Mouse (Mus musculus): ENCODE results near the gene Cldn7. TPM values are rescaled to one million over a fixed set of nuclear protein-coding genes. Genes with fewer than 3 reads are reported as not detected.

The Cldn7 gene
- polyA plus RNA-seq, 1 experiment: 63.7 TPM

DNA sequence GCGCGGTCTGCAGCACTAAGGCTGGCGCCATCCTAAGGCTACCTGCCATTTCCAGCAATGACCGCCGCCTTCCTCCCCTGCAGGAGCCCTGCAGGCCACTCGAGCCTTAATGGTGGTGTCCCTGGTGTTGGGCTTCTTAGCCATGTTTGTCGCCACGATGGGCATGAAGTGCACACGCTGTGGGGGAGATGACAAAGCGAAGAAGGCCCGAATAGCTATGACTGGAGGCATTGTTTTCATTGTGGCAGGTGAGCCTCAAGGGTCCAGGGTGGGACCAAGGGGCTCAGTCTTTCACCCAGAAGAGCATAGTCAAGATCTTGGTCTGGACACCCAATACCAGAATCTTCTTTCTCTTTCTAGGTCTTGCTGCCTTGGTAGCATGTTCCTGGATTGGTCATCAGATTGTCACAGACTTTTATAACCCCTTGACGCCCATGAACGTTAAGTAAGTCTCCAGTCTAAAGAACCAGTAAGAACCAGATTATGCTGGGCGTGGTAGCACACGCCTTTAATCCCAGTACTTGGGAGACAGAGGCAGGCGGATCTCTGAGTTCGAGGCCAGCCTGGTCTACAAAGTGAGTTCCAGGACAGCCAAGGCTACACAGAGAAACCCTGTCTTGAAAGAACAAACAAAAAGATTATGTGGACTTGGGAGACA, 2.4 kb downstream of the Cldn7 start:
- H3K4me1 ChIP-seq (ENCODE audit: control insufficient read depth, insufficient read depth, low read length): peaks cover 3% of the 10 kb centered on the region
- DNase-seq: no peak
- H3K4me3 ChIP-seq (replicated peaks; ENCODE audit: extremely low read depth, low read depth, low read length): peak overlapping the region; percentile 52
- no peak for TF ChIP-seq CTCF (IDR thresholded peaks at IDR 0.05; ENCODE audit: insufficient read depth, low read length)
- TF ChIP-seq POLR2A (IDR thresholded peaks at IDR 0.05; ENCODE audit: borderline replicate concordance, extremely low read depth, low read depth, low read length): no peak
- WGBS: 37% methylated on average over 17 of the region's 17 CpGs

GRCm38 (mm10) chr11:69968793-69969192, 4.2 kb downstream of the Cldn7 start:
- no peak for TF ChIP-seq CTCF (IDR thresholded peaks at IDR 0.05; ENCODE audit: insufficient read depth, low read length)
- TF ChIP-seq POLR2A (IDR thresholded peaks at IDR 0.05; ENCODE audit: borderline replicate concordance, extremely low read depth, low read depth, low read length): no peak
- Histone ChIP-seq H3K4me3 (replicated peaks; ENCODE audit: extremely low read depth, low read depth, low read length) (no peak overlapping the region), H3K4me1 (ENCODE audit: control insufficient read depth, insufficient read depth, low read length) (peaks cover 3% of the 10 kb centered on the region)
- WGBS: 70% methylated on average over 4 of the region's 4 CpGs
- DNase-seq: no peak

DNA sequence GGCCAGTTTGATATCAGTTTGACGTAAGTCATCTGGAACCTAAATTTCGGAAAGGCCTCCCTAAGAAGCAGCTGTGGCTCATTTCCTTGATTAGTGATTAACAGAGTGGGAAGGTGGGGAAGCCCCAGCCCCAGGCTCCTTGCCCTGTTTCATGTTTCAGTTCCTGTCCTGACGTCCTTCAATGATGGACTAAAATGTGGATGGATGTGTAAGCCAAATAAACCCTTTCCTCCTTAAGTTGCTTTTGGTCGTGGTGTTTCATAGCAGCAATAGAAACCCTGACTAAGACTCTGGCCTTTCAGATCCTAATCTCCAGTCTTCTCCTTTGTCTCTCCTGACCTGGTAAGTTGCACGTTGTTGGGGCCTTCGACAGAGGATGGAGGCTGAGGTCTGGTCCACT, 5.6 kb downstream of the Cldn7 start:
- WGBS: 69% methylated on average over 6 of the region's 6 CpGs
- no peak for DNase-seq
- Histone ChIP-seq H3K4me1 (ENCODE audit: control insufficient read depth, insufficient read depth, low read length) (peaks cover 3% of the 10 kb centered on the region), H3K4me3 (replicated peaks; ENCODE audit: extremely low read depth, low read depth, low read length) (no peak overlapping the region)
- no peak for TF ChIP-seq CTCF (IDR thresholded peaks at IDR 0.05; ENCODE audit: insufficient read depth, low read length)
- TF ChIP-seq POLR2A (IDR thresholded peaks at IDR 0.05; ENCODE audit: borderline replicate concordance, extremely low read depth, low read depth, low read length): no peak

DNA sequence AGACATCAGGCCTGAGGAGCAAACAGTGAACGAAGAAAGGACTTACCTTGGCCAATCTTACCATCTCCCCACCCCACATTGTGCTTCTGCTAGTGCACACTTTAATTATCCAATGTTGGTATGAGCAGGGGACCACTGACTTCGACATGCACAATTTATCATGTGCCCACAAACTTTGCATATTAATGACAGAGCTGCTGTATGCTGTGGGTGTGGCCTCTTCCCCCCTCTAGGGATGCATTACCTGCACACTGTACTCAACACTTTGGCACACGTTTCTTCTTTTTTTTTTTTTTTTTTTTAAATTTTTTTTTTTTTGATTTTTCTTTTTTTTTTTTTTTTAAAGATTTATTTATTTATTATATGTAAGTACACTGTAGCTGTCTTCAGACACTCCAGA, 6.2 kb downstream of the Cldn7 start:
- no peak for DNase-seq
- H3K4me3 ChIP-seq (replicated peaks; ENCODE audit: extremely low read depth, low read depth, low read length): no peak overlapping the region
- TF ChIP-seq CTCF (IDR thresholded peaks at IDR 0.05; ENCODE audit: insufficient read depth, low read length) (no peak), POLR2A (IDR thresholded peaks at IDR 0.05; ENCODE audit: borderline replicate concordance, extremely low read depth, low read depth, low read length) (no peak)
- 72% methylated on average over 3 of the region's 3 CpGs for WGBS
- peaks cover 3% of the 10 kb centered on the region for H3K4me1 ChIP-seq (ENCODE audit: control insufficient read depth, insufficient read depth, low read length)

- no peak for DNase-seq
- Histone ChIP-seq H3K4me3 (replicated peaks; ENCODE audit: extremely low read depth, low read depth, low read length) (no peak overlapping the region), H3K4me1 (ENCODE audit: control insufficient read depth, insufficient read depth, low read length) (no peaks in the 10 kb centered on the region)
- TF ChIP-seq POLR2A (IDR thresholded peaks at IDR 0.05; ENCODE audit: borderline replicate concordance, extremely low read depth, low read depth, low read length) (no peak), CTCF (IDR thresholded peaks at IDR 0.05; ENCODE audit: insufficient read depth, low read length) (no peak)
- WGBS: 99% methylated on average over 2 of the region's 2 CpGs
Observed at GRCm38 (mm10) chr11:69974907-69975306, 10.3 kb downstream of the Cldn7 start.

- Histone ChIP-seq H3K4me1 (ENCODE audit: control insufficient read depth, insufficient read depth, low read length) (no peaks in the 10 kb centered on the region), H3K4me3 (replicated peaks; ENCODE audit: extremely low read depth, low read depth, low read length) (no peak overlapping the region)
- TF ChIP-seq POLR2A (IDR thresholded peaks at IDR 0.05; ENCODE audit: borderline replicate concordance, extremely low read depth, low read depth, low read length) (no peak), CTCF (IDR thresholded peaks at IDR 0.05; ENCODE audit: insufficient read depth, low read length) (no peak)
- 84% methylated on average over 4 of the region's 4 CpGs for WGBS
- no peak for DNase-seq
Observed at GRCm38 (mm10) chr11:69976271-69976670, 11.7 kb downstream of the Cldn7 start.

DNA sequence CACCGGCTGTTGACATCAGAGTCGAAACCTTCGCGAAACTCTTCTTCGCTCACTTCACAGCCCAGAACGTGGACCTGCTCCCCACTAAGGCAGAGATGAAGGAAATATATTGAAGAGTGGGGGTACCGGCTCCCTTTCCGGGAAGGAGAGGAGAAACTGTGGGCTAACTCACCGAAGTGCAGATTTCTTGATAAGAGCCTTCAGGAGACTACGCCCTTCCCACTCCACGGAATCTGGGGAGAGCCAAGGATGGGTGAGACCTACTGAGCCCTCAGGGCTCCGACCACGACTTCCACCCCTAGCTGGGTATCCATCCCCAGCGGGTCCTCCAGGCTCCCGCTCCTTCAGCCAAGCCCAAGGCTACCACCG, 15.2 kb downstream of the Cldn7 start:
- peak overlapping the region; percentile 94 for H3K4me3 ChIP-seq (replicated peaks; ENCODE audit: extremely low read depth, low read depth, low read length)
- no peak for DNase-seq
- WGBS: 2% methylated on average over 16 of the region's 16 CpGs
- no peak for TF ChIP-seq CTCF (IDR thresholded peaks at IDR 0.05; ENCODE audit: insufficient read depth, low read length)
- TF ChIP-seq POLR2A (IDR thresholded peaks at IDR 0.05; ENCODE audit: borderline replicate concordance, extremely low read depth, low read depth, low read length): no peak
- peaks cover 8% of the 10 kb centered on the region; the same call in 1 of the 2 replicates for H3K4me1 ChIP-seq (ENCODE audit: control insufficient read depth, insufficient read depth, low read length)

- peak; percentile 99 for DNase-seq
- TF ChIP-seq POLR2A (IDR thresholded peaks at IDR 0.05; ENCODE audit: borderline replicate concordance, extremely low read depth, low read depth, low read length) (peak; percentile 94), CTCF (IDR thresholded peaks at IDR 0.05; ENCODE audit: insufficient read depth, low read length) (no peak)
- Histone ChIP-seq H3K4me3 (replicated peaks; ENCODE audit: extremely low read depth, low read depth, low read length) (peak overlapping the region; percentile 94), H3K4me1 (ENCODE audit: control insufficient read depth, insufficient read depth, low read length) (peaks cover 8% of the 10 kb centered on the region; the same call in 1 of the 2 replicates)
- 2% methylated on average over 55 of the region's 60 CpGs for WGBS
Observed at GRCm38 (mm10) chr11:69980196-69981140, 15.9 kb downstream of the Cldn7 start.

- under 1% methylated on average over 41 of the region's 43 CpGs for WGBS
- Histone ChIP-seq H3K4me3 (replicated peaks; ENCODE audit: extremely low read depth, low read depth, low read length) (peak within 1 kb of the TSS; percentile 94), H3K4me1 (ENCODE audit: control insufficient read depth, insufficient read depth, low read length) (peaks cover 8% of the 10 kb centered on the region; the same call in 1 of the 2 replicates)
- no peak for TF ChIP-seq CTCF (IDR thresholded peaks at IDR 0.05; ENCODE audit: insufficient read depth, low read length)
- TF ChIP-seq POLR2A (IDR thresholded peaks at IDR 0.05; ENCODE audit: borderline replicate concordance, extremely low read depth, low read depth, low read length): no peak
- DNase-seq: peak; percentile 37
Observed at GRCm38 (mm10) chr11:69981141-69981762, 16.7 kb downstream of the Cldn7 start, which contains the start of gene Ctdnep1. Ctdnep1 (plus strand) TSS chr11:69981156.
